Mouse (Mus musculus): Measurements from ENCODE around the gene Acot6. TPM values are rescaled to one million over a fixed set of nuclear protein-coding genes. Genes with fewer than 3 reads are reported as not detected.

The Acot6 gene
- total RNA-seq, 1 experiment = 0.36 TPM

DNA sequence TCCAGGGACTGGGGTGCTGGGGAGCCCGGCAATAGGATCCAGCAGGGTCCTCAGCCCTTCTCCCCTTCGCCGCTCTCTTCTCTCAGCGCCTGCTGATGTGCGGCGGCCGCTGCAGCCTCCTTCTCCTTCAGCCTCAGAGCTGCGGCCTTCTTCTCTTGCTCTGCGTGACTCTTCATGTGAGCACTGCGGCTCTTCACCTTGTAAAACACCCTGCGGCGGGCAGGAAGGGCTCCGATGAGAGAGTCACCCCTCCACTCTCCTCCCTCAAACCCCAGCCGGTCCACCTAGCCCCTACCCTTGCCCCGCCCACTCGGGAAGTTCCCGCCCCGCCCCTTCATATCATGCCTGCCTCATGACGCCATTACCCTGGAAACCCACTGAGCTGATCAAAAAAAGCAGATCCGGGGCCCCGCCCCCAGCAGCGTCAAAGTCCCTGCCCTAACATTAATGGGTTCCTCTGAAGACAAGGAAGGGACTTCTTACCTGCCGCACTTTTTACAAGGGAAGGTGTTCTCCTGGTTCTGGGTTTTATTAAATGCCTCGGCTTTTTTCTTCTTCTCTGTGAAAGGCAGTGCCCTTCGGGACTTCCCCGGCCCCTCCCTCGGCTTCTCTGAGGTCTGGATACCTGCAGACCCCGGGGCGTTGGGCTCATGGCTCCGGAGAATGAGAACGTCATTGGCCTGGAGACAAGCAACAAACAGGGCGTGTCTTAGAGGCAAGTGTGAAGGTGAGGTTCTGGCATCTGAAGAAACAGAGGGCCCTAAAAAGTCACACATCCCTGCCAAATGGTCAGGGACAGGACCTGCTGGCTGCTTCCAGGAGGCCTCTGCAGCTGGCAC, 52.1 kb downstream of the Acot6 start:
- H3K36me3 ChIP-seq (ENCODE audit: control insufficient read depth, insufficient read depth, low read length, poor library complexity, severe bottlenecking) = peaks cover 38% of the 10 kb centered on the region

DNA sequence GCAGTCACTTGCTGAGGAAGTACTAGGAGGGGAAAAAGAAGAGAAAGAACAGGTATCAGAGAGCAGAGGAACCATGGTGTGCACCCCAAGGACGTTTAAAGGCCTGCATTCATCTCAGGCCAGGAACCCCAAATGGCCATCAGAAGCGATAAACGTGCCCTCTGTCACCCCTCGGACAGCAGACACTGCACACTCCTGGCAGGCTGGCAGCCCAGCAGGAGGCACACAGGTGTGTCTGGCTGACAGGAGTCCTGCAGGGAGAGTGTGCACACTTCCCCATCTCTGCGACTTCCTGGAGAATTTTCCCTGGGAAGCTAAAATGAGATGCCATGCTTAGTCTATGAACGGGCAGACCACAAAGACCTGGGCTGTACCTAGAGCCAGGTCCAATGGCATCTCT, 53.0 kb downstream of the Acot6 start:
- H3K36me3 ChIP-seq (ENCODE audit: control insufficient read depth, insufficient read depth, low read length, poor library complexity, severe bottlenecking) = peaks cover 46% of the 10 kb centered on the region
- in situ Hi-C loops (cut with MboI; ENCODE audit: low sequenced_read_pairs in 2 of 2, unreplicated experiment in 2 of 2) = no loop called here
- no peaks in the 10 kb centered on the region for H3K9me3 ChIP-seq (ENCODE audit: control insufficient read depth, insufficient read depth, low read depth, low read length)
- H3K4me1 ChIP-seq (ENCODE audit: control insufficient read depth in 2 of 2, insufficient read depth in 2 of 2, low read length in 2 of 2, poor library complexity in 1 of 2) = peaks cover 0 to 10% of the 10 kb centered on the region in 2 experiments; a peak in 1 of 4 replicates
- no peak overlapping the region for H3K27ac ChIP-seq (ENCODE audit: insufficient read depth, low read depth, low read length, poor library complexity, severe bottlenecking)
- no peak overlapping the region for H3K4me3 ChIP-seq (ENCODE audit: insufficient read depth in 1 of 2, low read depth in 1 of 2, low read length in 2 of 2, poor library complexity in 1 of 2, severe bottlenecking in 1 of 2)
- H3K9ac ChIP-seq (ENCODE audit: insufficient read depth, low read depth, low read length, poor library complexity, severe bottlenecking) = no peak overlapping the region
- TF ChIP-seq HCFC1 (IDR thresholded peaks at IDR 0.05; ENCODE audit: borderline replicate concordance, insufficient read depth, low read length) (no peak), ZNF384 (IDR thresholded peaks at IDR 0.05; ENCODE audit: low read depth, low read length) (no peak), CHD2 (IDR thresholded peaks at IDR 0.05; ENCODE audit: low read depth, low read length) (no peak), ZC3H11A (IDR thresholded peaks at IDR 0.05; ENCODE audit: borderline replicate concordance, low read depth, low read length) (no peak), MAFK (IDR thresholded peaks at IDR 0.05; ENCODE audit: insufficient read depth, low read depth, low read length) (no peak)
- DNase-seq (ENCODE audit: low read depth, low spot score) = no peak

More for the DNA sequence above, 52.1 kb downstream of the Acot6 start:
- peak; percentile 83 for DNase-seq (ENCODE audit: low read depth, low spot score)
- H3K9me3 ChIP-seq (ENCODE audit: control insufficient read depth, insufficient read depth, low read depth, low read length) = no peaks in the 10 kb centered on the region
- peak overlapping the region; percentile 17; the same call in 1 of the 2 replicates for H3K9ac ChIP-seq (ENCODE audit: insufficient read depth, low read depth, low read length, poor library complexity, severe bottlenecking)
- no peak overlapping the region for H3K27ac ChIP-seq (ENCODE audit: insufficient read depth, low read depth, low read length, poor library complexity, severe bottlenecking)
- TF ChIP-seq ZNF384 (IDR thresholded peaks at IDR 0.05; ENCODE audit: low read depth, low read length) (no peak), HCFC1 (IDR thresholded peaks at IDR 0.05; ENCODE audit: borderline replicate concordance, insufficient read depth, low read length) (no peak), CHD2 (IDR thresholded peaks at IDR 0.05; ENCODE audit: low read depth, low read length) (no peak), MAFK (IDR thresholded peaks at IDR 0.05; ENCODE audit: insufficient read depth, low read depth, low read length) (no peak), ZC3H11A (IDR thresholded peaks at IDR 0.05; ENCODE audit: borderline replicate concordance, low read depth, low read length) (no peak)
- in situ Hi-C loops (cut with MboI; ENCODE audit: low sequenced_read_pairs in 2 of 2, unreplicated experiment in 2 of 2) = no loop called here
- peak overlapping the region; percentile 41 for H3K4me3 ChIP-seq (ENCODE audit: insufficient read depth in 1 of 2, low read depth in 1 of 2, low read length in 2 of 2, poor library complexity in 1 of 2, severe bottlenecking in 1 of 2)
- H3K4me1 ChIP-seq (ENCODE audit: control insufficient read depth in 2 of 2, insufficient read depth in 2 of 2, low read length in 2 of 2, poor library complexity in 1 of 2) = peaks cover 0 to 10% of the 10 kb centered on the region in 2 experiments; a peak in 1 of 4 replicates

DNA sequence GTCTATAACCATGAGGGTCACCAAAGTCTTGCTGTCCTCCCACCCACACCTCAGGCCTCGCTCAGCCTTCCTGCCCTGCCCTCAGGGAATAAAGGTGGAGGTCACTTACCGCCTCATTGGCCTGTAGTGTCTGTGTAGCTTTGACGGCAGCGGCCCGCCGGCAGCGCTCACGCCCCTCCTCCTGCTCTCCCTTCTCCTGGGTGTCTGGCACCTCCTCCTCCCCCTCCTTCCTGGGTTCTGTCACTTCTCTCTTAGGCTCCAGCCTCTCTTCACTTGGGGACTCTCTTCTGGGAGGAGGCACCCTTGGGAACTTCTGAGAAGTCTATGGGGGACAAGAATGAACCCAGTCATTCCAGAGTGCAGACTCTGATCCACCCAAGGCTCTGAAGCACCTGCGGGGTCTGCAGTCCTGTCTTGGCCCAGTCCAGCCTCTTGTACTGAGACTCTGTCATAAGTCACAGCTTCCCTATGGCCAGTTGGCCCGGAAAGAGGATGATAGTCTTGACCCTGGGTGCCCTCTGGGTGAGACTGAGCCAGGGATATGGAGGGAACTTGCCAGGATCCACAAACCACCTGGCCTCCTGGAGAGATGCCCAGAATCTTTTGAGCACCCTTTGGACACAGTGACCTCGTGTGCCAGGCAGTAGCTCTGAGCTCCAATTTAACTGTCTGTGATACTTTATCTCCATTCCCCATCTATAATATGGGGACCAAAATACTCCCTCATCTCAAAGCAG, 54.5 kb downstream of the Acot6 start:
- in situ Hi-C loops (cut with MboI; ENCODE audit: low sequenced_read_pairs in 2 of 2, unreplicated experiment in 2 of 2) = no loop called here
- H3K9me3 ChIP-seq (ENCODE audit: control insufficient read depth, insufficient read depth, low read depth, low read length) = no peaks in the 10 kb centered on the region
- no peak overlapping the region for H3K4me3 ChIP-seq (ENCODE audit: insufficient read depth in 1 of 2, low read depth in 1 of 2, low read length in 2 of 2, poor library complexity in 1 of 2, severe bottlenecking in 1 of 2)
- peaks cover 58% of the 10 kb centered on the region for H3K36me3 ChIP-seq (ENCODE audit: control insufficient read depth, insufficient read depth, low read length, poor library complexity, severe bottlenecking)
- TF ChIP-seq HCFC1 (IDR thresholded peaks at IDR 0.05; ENCODE audit: borderline replicate concordance, insufficient read depth, low read length) (no peak), ZNF384 (IDR thresholded peaks at IDR 0.05; ENCODE audit: low read depth, low read length) (no peak)
- peaks cover 0 to 10% of the 10 kb centered on the region in 2 experiments; a peak in 1 of 4 replicates for H3K4me1 ChIP-seq (ENCODE audit: control insufficient read depth in 2 of 2, insufficient read depth in 2 of 2, low read length in 2 of 2, poor library complexity in 1 of 2)
- no peak for DNase-seq (ENCODE audit: low read depth, low spot score)
- H3K27ac ChIP-seq (ENCODE audit: insufficient read depth, low read depth, low read length, poor library complexity, severe bottlenecking) = no peak overlapping the region
- 0 out of 2 replicates have a peak overlapping the region, but pooled peaks have one; percentile 14 for H3K9ac ChIP-seq (ENCODE audit: insufficient read depth, low read depth, low read length, poor library complexity, severe bottlenecking)

DNA sequence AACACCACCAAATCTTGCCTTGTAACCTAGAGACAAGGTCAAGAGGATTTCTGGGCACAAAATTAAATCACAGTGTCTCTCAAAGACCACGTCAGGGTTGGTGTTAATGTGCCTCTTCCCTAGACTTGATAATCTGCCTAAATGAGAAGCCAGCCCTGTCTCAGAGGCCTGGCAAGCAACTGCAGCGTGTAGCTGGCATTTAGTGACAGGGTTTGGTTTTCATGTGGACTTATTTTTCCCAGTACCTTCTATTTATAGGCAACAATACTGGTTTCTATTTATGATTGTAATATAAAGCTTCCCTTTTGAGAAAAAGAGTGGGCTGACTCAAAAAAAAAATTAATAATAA, 55.0 kb downstream of the Acot6 start:
- DNase-seq (ENCODE audit: low read depth, low spot score) = no peak
- Histone ChIP-seq H3K4me1 (ENCODE audit: control insufficient read depth in 2 of 2, insufficient read depth in 2 of 2, low read length in 2 of 2, poor library complexity in 1 of 2) (peaks cover 0 to 10% of the 10 kb centered on the region in 2 experiments; a peak in 1 of 4 replicates), H3K4me3 (ENCODE audit: insufficient read depth in 1 of 2, low read depth in 1 of 2, low read length in 2 of 2, poor library complexity in 1 of 2, severe bottlenecking in 1 of 2) (no peak overlapping the region), H3K27ac (ENCODE audit: insufficient read depth, low read depth, low read length, poor library complexity, severe bottlenecking) (no peak overlapping the region), H3K9ac (ENCODE audit: insufficient read depth, low read depth, low read length, poor library complexity, severe bottlenecking) (no peak overlapping the region), H3K9me3 (ENCODE audit: control insufficient read depth, insufficient read depth, low read depth, low read length) (no peaks in the 10 kb centered on the region), H3K36me3 (ENCODE audit: control insufficient read depth, insufficient read depth, low read length, poor library complexity, severe bottlenecking) (peaks cover 62% of the 10 kb centered on the region)
- in situ Hi-C loops (cut with MboI; ENCODE audit: low sequenced_read_pairs in 2 of 2, unreplicated experiment in 2 of 2) = no loop called here
- TF ChIP-seq ZNF384 (IDR thresholded peaks at IDR 0.05; ENCODE audit: low read depth, low read length) (no peak), ZC3H11A (IDR thresholded peaks at IDR 0.05; ENCODE audit: borderline replicate concordance, low read depth, low read length) (no peak), CHD2 (IDR thresholded peaks at IDR 0.05; ENCODE audit: low read depth, low read length) (no peak), HCFC1 (IDR thresholded peaks at IDR 0.05; ENCODE audit: borderline replicate concordance, insufficient read depth, low read length) (no peak), MAFK (IDR thresholded peaks at IDR 0.05; ENCODE audit: insufficient read depth, low read depth, low read length) (no peak)

Data from ES-E14 (cell line).